Mouse (Mus musculus): Measurements from ENCODE around the gene Spata45.

The Spata45 gene

DNA sequence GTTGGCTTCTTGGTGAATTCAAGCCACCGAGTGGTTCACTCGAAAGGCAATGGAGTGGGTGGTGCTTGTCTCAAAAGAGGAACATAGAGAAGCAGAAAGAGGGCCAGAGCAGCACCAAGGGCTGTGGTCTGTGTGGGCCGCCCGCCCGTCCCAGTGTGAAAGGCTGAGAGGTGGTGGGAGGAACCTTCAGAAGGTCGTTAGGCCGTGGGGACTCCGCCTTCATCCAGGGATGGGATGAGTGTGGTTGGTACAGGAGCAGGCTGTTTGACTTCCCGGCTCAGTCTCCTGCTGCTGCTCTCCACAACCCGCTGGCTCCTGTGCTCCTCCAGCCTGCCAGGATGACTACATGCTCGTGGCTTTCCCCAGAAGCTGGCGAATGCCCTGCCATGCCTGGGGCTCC lies 49.2 kb downstream of the Spata45 start:
- no peak for DNase-seq (ENCODE audit: low spot score)

DNA sequence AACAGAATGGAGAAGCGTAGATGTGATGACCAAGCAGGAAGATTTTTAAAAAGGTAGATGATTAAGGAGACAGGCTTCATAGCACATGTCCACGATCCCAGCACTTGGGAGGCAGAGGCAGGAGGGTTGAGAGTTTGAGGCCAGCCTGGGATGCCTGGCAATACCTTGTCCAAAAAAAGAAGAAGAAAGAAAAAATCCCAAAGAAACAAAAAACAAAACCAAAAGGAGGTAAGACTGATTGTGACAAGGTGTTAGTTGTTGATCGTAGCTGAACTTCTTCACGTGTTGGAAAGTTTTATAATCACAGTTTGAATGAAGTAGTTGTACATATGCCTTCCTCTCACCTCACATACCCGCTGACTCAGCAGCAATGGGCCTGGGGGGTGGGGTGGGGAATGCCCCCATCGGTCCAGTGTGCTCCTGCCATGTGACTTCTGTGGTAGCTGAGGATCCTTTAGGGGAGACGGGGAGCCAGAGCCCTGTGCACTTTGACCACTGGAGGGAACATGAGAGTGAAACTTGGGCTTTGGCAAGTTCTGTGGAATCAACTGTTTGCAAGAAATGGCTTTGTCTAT lies 50.0 kb downstream of the Spata45 start:
- DNase-seq (ENCODE audit: low spot score) = no peak

DNA sequence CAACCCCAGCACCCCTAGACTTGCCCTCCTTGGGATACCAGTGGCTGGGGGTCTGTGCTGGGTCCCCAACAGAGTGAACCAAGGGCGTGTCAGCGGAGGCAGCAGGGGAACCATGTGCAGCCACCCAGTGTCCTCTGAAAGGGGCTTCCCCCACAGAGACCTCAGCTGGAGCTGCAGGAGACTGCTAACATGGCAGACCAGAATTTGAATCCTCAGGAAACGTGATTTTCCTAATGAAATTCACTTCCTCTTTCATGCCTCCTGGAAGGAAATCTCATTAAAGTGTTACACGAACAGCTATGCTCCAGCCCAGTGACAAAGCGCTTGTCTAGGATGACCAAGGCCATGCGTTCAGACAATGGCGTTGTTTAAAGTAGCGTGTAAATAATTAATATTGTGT lies 50.5 kb downstream of the Spata45 start:
- DNase-seq (ENCODE audit: low spot score) = no peak

DNA sequence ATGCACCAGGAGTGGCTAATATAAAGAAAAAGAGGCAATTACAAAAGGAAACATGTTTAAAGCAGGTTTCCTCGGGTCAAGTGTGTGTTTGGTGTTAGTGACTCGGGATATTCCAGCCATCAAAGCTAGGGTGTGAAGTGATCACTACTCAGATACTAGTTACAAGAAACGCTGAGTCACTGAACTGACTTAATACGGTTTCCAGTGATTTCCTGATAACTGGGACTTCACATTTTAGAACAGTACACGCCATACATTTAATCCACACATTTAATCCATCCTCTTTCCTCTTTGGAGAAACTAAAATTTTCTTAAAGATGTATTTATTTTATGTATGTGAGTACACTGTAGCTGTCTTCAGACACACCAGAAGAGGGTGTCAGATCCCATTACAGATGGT lies 51.5 kb downstream of the Spata45 start:
- DNase-seq (ENCODE audit: low spot score) = no peak

DNA sequence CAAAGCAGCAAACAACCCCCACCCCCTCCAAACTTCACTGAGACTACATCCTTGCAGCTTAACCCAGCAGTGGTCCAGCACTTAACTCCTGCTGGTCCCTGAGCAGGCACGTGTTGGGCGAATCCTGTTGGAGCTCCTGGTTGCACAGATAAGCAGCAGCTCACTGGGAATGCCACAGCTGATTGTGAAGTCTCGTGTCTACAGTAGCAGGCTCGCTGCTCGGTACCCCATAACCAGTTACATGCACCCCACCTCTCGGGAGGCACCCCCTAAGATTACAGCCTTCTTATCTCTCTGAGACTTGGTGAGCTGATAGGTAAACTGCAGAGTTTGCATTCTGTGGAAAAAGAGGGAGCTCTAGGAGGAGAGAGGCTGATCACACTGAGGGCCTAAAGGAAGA lies 52.9 kb downstream of the Spata45 start:
- no peak for DNase-seq (ENCODE audit: low spot score)

DNA sequence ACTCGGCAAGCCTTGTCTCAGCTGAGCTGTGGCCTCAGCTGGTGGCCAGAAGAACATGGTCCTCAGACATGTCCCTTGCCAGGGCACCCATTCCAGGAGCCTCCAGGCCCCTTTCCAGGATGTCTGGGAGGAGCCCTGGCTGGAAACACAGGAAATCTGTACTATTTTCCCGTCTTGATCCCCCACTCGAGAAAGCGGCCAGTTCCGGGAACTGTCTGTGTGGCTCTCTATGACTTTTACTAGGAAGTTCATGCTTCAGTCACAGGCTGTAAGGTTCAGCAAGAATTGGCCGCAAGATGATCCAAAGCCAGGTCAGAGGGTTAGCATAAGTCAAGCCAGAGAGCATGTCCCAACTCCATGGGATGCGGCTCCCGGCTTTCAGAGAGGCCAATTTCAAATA lies 55.6 kb downstream of the Spata45 start:
- no peak for DNase-seq (ENCODE audit: low spot score)
